Comparison of ENCODE assay signal across 8 mouse cellular contexts in genomic region chr7:127021563-127022527, GRCm38 (mm10). TPM values are rescaled to one million over a fixed set of nuclear protein-coding genes. Genes with fewer than 3 reads are reported as not detected.
DNase-seq lines count a peak whose midpoint lies in the region; ATAC-seq and TF ChIP-seq lines count a peak whose summit lies in the region.

No protein-coding gene starts in this region.

- intact Hi-C loops in left cerebral cortex, postnatal 10 days (cut with DNase I), result loop anchor here (5.0 kb wide), 1 partner anchor 80 kb away; no protein-coding TSS in a partner anchor

- H3K9ac ChIP-seq in limb, embryonic 11.5 days (ENCODE audit: low read length), result peak overlapping the region; percentile 73
- 0 out of 2 replicates have a peak overlapping the region, but pooled peaks have one; percentile 45 for H3K9ac ChIP-seq in stomach, embryonic 14.5 days (replicated peaks; ENCODE audit: low read depth, low read length)

- H3K27me3 ChIP-seq in thymus, adult 2 months (ENCODE audit: control insufficient read depth, insufficient read depth, low read length), result no peaks in the 10 kb centered on the region
- H3K27me3 ChIP-seq in limb, embryonic 11.5 days (ENCODE audit: control insufficient read depth, insufficient read depth, low read length), result no peaks in the 10 kb centered on the region
- H3K27me3 ChIP-seq in stomach, embryonic 14.5 days (ENCODE audit: control insufficient read depth, insufficient read depth, low read length), result no peaks in the 10 kb centered on the region

- H3K4me2 ChIP-seq in limb, embryonic 11.5 days (ENCODE audit: low read depth, severe bottlenecking), result peak overlapping the region; percentile 88
- peak overlapping the region; percentile 87 for H3K4me2 ChIP-seq in stomach, embryonic 14.5 days (replicated peaks; ENCODE audit: low read depth, low read length)

- ATAC-seq in limb, embryonic 11.5 days (ENCODE audit: insufficient number of reproducible peaks, low FRiP score, low TSS enrichment, low read depth), result no peak
- ATAC-seq in stomach, embryonic 14.5 days (ENCODE audit: insufficient number of reproducible peaks, insufficient read depth, low FRiP score, low read depth), result no peak

- WGBS in thymus, adult 2 months, result 53% methylated on average over 5 of the region's 5 CpGs
- 51% methylated on average over 5 of the region's 5 CpGs for WGBS in limb, embryonic 11.5 days
- 32% methylated on average over 5 of the region's 5 CpGs for WGBS in stomach, embryonic 14.5 days

- peak overlapping the region; percentile 51 for H3K27ac ChIP-seq in thymus, adult 2 months (ENCODE audit: control insufficient read depth, insufficient read depth, low read length)
- H3K27ac ChIP-seq in limb, embryonic 11.5 days (replicated peaks; ENCODE audit: low read depth, low read length), result peak overlapping the region; percentile 72
- H3K27ac ChIP-seq in stomach, embryonic 14.5 days (ENCODE audit: low read length), result peak overlapping the region; percentile 86

- H3K4me1 ChIP-seq in thymus, adult 2 months (replicated peaks; ENCODE audit: control insufficient read depth, insufficient read depth, low read length), result peaks cover 65% of the 10 kb centered on the region
- H3K4me1 ChIP-seq in limb, embryonic 11.5 days (ENCODE audit: control insufficient read depth, insufficient read depth, low read length), result peaks cover 47% of the 10 kb centered on the region
- H3K4me1 ChIP-seq in stomach, embryonic 14.5 days (ENCODE audit: control insufficient read depth, insufficient read depth, low read length), result peaks cover 60% of the 10 kb centered on the region

- no peak for TF ChIP-seq CTCF in thymus, adult 2 months (IDR thresholded peaks at IDR 0.05; ENCODE audit: borderline replicate concordance, control insufficient read depth, extremely low read depth, insufficient read depth, low read length, poor library complexity)

- 0 out of 2 replicates have a peak, but pooled peaks have one; percentile 4 for TF ChIP-seq POLR2A in thymus, adult 2 months (IDR thresholded peaks at IDR 0.05; ENCODE audit: control insufficient read depth, extremely low read depth, insufficient read depth, low read length, poor library complexity)

- peaks cover 7% of the 10 kb centered on the region; the same call in 1 of the 2 replicates for H3K36me3 ChIP-seq in thymus, adult 2 months (ENCODE audit: control insufficient read depth, insufficient read depth, low read length)
- H3K36me3 ChIP-seq in limb, embryonic 11.5 days (ENCODE audit: control insufficient read depth, insufficient read depth, low read length), result peaks cover 22% of the 10 kb centered on the region
- H3K36me3 ChIP-seq in stomach, embryonic 14.5 days (ENCODE audit: control insufficient read depth, insufficient read depth, low read length), result peaks cover 30% of the 10 kb centered on the region

- H3K9me3 ChIP-seq in limb, embryonic 11.5 days (ENCODE audit: control insufficient read depth, low read length), result no peaks in the 10 kb centered on the region
- no peaks in the 10 kb centered on the region for H3K9me3 ChIP-seq in stomach, embryonic 14.5 days (ENCODE audit: control insufficient read depth, low read depth, low read length)

- peak; percentile 68 for DNase-seq in cerebellum, adult 9-10 months
- DNase-seq in cerebellum, adult 8-10 months, result no peak
- no peak for DNase-seq in thymus, adult 2 months
- DNase-seq in thymus, postnatal 25 days, result no peak
- no peak for DNase-seq in limb, embryonic 11.5 days (ENCODE audit: low spot score)
- no peak for DNase-seq in yolk sac, embryonic 10.5 days (ENCODE audit: low spot score)
- DNase-seq in left cerebral cortex, postnatal 10 days (ENCODE audit: extremely low spot score in 1 of 2, low spot score in 2 of 2), result no peak

- H3K4me3 ChIP-seq in thymus, adult 2 months (ENCODE audit: control insufficient read depth, insufficient read depth, low read length), result peak overlapping the region; percentile 31
- peak overlapping the region; percentile 46 for H3K4me3 ChIP-seq in limb, embryonic 11.5 days (ENCODE audit: low read depth, low read length)
- H3K4me3 ChIP-seq in stomach, embryonic 14.5 days (ENCODE audit: low read depth, low read length), result peak overlapping the region; percentile 51

RNA-seq across cellular contexts. Expression of gene Prrt2, which starts 0.8 kb away (rescaled TPM):
- polyA plus RNA-seq in thymus, adult 2 months (2012; rRNA removed), result 49.7 and 53.1 TPM in 2 replicates
- 7.7 and 9.2 TPM in 2 replicates for polyA plus RNA-seq in limb, embryonic 11.5 days (2014; fragmentation: Nextera tagmentation; extraction: Ambion mirVana)
- polyA plus RNA-seq in stomach, embryonic 14.5 days (2014; fragmentation: Nextera tagmentation; extraction: Ambion mirVana), result 15.5 and 16.0 TPM in 2 replicates
- 100 to 1,000 TPM; 182 to 196 TPM for total RNA-seq in left cerebral cortex, postnatal 10 days (2021)

RNA-seq across cellular contexts. Expression of gene Gm42742, which starts 0.9 kb away (rescaled TPM):
- 103 and 113 TPM in 2 replicates for polyA plus RNA-seq in thymus, adult 2 months (2012; rRNA removed)
- 26.2 and 66.8 TPM in 2 replicates for polyA plus RNA-seq in limb, embryonic 11.5 days (2014; fragmentation: Nextera tagmentation; extraction: Ambion mirVana)
- polyA plus RNA-seq in stomach, embryonic 14.5 days (2014; fragmentation: Nextera tagmentation; extraction: Ambion mirVana), result 32.8 and 68.9 TPM in 2 replicates
- 10 to 100 TPM; 38.9 to 40.8 TPM for total RNA-seq in left cerebral cortex, postnatal 10 days (2021)

RNA-seq across cellular contexts. Expression of gene Pagr1a, which starts 4.7 kb away (rescaled TPM):
- 11.9 and 12.7 TPM in 2 replicates for polyA plus RNA-seq in thymus, adult 2 months (2012; rRNA removed)
- polyA plus RNA-seq in limb, embryonic 11.5 days (2014; fragmentation: Nextera tagmentation; extraction: Ambion mirVana), result 59.5 and 88.7 TPM in 2 replicates
- 13.9 and 55.8 TPM in 2 replicates for polyA plus RNA-seq in stomach, embryonic 14.5 days (2014; fragmentation: Nextera tagmentation; extraction: Ambion mirVana)
- 10 to 100 TPM; 17.1 to 17.7 TPM for total RNA-seq in left cerebral cortex, postnatal 10 days (2021)

RNA-seq across cellular contexts. Expression of gene Maz, which starts 5.0 kb away (rescaled TPM):
- polyA plus RNA-seq in thymus, adult 2 months (2012; rRNA removed), result 954 and 1,846 TPM in 2 replicates
- polyA plus RNA-seq in limb, embryonic 11.5 days (2014; fragmentation: Nextera tagmentation; extraction: Ambion mirVana), result 84.8 TPM in 2 replicates
- 50.3 and 54.5 TPM in 2 replicates for polyA plus RNA-seq in stomach, embryonic 14.5 days (2014; fragmentation: Nextera tagmentation; extraction: Ambion mirVana)
- 100 to 1,000 TPM; 265 to 274 TPM for total RNA-seq in left cerebral cortex, postnatal 10 days (2021)

RNA-seq across cellular contexts. Expression of gene Pagr1b, which starts 5.6 kb away (rescaled TPM):
- 5.4 and 6.2 TPM in 2 replicates for polyA plus RNA-seq in thymus, adult 2 months (2012; rRNA removed)
- not detected in 2 replicates for polyA plus RNA-seq in limb, embryonic 11.5 days (2014; fragmentation: Nextera tagmentation; extraction: Ambion mirVana)
- polyA plus RNA-seq in stomach, embryonic 14.5 days (2014; fragmentation: Nextera tagmentation; extraction: Ambion mirVana), result not detected in 2 replicates
- under 1 TPM in 1 of 2 experiments, not detected in 1; 0.94 TPM for total RNA-seq in left cerebral cortex, postnatal 10 days (2021)
